Mouse (Mus musculus) granulocyte monocyte progenitor cell, adult 5-6 weeks (primary cell): ENCODE results near the gene Plcb1. TPM values are rescaled to one million over a fixed set of nuclear protein-coding genes. Genes with fewer than 3 reads are reported as not detected.
A peak's percentile ranks its signal among the peaks of the same experiment; 100 is the strongest.

Experiments
- ATAC-seq: replicated peaks from 2 replicates; pipeline ENCODE4 v1.8.0; 2016; ENCODE audit warnings: mild to moderate bottlenecking, moderate TSS enrichment, inconsistent platforms; ENCODE audit not compliant: poor library complexity, severe bottlenecking
- total RNA-seq, 2 experiments: library from RNA; stranded (forward) in 1 of 2; stranded (reverse) in 1 of 2; fragments of 200-712, 200-1000 nt in 1 of 2; fragments of >200 nt in 1 of 2; fragmentation: Nextera tagmentation in 1 of 2; gene quantifications; 2 replicates each; pipeline ENCODE4 v1.2.3; 2014 to 2017

Plcb1 gene
- total RNA-seq, 2 experiments from 2014 or later, result 7.9 to 8.2 TPM

DNA sequence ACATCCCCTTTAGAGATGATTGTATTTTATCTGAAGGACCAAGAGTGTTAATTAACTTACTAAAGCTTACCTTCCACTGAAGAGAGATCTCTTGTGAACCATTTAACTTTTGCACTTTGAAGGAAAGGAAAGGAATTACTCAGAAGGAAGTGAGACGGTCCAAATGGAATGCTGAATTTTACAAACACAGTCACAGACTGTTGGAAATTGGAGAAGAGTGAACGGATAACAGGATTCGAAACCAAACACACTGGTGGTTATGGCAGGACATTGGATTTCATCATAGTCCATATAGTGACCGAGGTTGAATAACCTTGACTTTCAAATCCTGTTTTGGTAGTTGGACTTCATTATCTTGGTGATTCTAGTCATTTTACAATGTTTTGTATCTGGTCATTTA, 688.2 kb downstream of the Plcb1 start:
- peak; percentile 96 for ATAC-seq

DNA sequence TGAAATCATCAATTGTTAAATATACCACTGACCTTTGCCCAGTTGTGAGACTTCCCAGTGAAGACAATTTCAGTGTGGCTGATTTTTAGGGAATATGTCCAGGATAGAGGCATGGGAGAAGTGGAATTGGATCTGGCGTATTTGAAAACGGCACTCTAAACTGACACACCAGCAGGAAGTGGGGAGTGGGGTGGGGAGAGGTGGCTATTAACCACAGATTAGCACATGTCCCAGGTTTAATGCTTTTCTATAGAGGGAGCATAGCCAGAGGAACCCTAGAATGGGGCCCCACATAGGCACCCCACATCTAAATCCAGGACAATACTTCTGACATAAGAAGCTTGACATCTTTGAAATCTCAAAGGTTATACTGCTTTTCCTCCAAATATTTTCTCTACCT, 699.4 kb downstream of the Plcb1 start:
- peak; percentile 79 for ATAC-seq

DNA sequence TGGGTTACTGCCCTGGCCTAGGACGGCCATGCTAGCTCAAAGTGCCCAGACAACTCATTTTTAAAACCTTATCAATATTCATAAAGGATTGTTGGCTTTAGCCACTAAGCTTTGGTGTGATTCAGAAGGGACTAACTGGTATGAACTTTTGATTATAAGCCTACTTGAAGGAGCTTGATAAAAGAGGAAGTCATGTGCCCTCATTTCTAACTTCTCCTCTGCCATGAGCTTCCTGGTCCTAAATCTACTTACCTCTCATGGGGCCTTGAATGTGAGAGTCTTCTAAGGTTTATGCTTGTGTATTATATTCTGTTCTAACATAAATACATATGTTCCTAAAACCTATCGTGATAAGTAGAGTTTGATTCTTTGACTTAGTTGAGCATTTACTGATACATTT, 702.4 kb downstream of the Plcb1 start:
- 0 out of 2 replicates have a peak, but pooled peaks have one; percentile 45 for ATAC-seq

DNA sequence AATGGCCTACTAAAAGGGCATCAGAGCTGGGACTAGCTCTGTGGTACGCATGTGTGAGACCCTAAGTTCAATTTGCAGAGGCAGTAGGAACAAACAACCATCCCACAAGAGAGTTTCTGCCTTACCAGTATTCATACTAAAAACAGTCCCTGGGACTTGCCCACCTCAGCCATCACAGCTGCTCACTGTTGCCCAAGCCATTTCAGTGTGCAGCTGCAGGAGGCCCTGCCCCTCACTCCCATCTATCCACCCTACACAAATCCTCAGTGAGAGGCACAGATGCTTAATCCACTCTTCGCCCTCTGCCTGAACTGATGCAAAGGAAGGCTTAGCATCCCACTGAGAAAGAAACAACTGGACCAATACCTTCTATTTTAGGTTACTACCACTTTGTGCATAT, 703.3 kb downstream of the Plcb1 start:
- no peak for ATAC-seq

DNA sequence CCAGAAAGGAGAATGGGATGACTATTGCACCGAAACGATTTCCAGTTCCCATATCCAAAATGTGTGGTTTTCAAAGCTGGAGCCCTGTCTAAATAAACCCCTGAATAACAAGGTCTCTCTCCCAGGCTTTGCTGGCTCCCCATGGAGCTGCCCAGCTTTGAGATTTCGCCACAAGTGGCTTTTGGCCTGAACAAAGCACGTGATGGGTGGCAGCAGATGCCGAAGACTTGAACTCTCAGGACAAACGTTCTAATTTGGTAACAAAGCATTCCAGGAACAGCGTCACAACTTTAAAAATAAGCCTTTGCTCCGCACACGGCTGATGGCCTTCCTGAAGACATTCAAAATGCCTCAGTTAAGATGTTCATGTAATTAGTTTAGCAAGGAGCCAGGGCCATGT, 706.9 kb downstream of the Plcb1 start:
- no peak for ATAC-seq

DNA sequence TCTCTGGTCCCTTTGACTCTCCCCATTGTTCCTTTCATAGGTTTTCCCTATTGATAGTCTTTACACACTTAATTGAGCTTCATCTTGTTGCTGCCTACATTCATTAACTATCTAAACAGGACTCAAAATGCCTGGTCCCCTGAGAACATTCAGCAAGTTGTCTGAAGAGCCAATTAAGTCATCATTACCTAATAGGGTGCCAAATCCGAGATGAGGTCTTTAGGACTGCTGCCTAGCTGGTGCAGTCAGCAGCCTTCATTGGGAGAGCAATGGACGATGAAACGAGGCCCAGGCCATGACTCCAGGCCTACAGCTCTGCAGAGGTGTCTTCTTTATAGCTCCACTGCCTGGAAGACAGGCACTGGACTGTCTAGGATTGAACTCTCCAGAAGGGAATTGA, 710.7 kb downstream of the Plcb1 start:
- ATAC-seq, result no peak

- no peak for ATAC-seq
Observed at GRCm38 (mm10) chr2:135497251-135497650, 711.4 kb downstream of the Plcb1 start.

- ATAC-seq, result no peak
Observed at GRCm38 (mm10) chr2:135500872-135501271, 715.0 kb downstream of the Plcb1 start.

- ATAC-seq, result peak; percentile 99
Observed at GRCm38 (mm10) chr2:135503328-135503997, 717.6 kb downstream of the Plcb1 start.

DNA sequence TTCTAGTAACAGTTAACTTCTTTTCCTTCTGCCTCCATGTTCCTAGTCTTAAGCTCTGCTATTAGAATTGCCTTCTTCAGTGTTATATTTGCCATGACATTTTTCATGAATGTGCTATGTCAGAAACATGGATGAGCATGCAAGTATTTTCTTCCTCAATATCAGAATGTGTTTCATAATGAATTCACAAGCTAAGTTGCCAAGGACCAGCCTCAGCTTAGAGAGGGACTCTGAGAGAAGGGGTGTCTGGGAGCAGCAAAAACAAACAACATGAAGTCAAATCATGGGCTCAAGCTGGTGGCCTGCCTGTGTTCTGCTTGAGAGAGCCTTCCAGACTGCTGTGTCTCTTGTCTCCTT, 718.1 kb downstream of the Plcb1 start:
- peak; percentile 74 for ATAC-seq

DNA sequence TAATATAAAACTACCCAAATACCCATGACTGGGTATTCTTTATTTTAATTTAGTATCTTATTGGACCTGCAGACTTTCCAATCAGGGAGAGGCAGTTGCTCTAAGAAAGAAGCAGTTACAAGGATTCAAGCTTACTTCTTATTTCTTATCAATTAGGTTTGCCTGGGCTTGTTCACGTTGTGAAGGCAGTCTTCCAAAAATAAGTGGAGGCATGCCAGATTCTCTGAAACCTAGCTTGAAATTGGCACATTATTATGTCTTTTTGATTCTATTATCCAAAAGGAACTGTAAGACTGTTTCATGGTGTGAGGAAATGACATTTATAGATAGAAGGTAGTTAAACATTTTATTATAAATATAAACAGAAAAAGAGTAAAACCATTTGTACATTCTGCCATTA, 721.2 kb downstream of the Plcb1 start:
- no peak for ATAC-seq

DNA sequence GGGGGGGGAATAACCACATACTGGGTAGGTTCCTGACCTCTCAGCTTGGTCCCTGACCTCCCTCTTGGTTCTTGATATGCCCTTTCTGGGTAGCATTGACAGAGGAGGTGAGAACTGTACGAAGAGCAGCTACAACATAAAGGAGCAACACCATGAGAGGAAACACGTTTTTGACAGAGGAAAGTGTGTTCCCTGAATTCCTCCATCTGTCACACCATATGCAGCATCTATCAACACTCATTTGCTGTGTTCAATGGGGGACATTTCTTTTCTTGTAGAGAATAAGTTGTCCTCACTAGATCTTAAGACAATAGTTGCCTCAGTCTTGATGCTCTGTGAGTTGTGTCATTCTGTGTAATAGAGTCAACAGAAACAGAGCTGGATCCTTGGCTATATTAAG, 733.1 kb downstream of the Plcb1 start:
- ATAC-seq, result no peak

Other genes starting within 250 kb of the Plcb1 start
- not detected in 2 replicates for gene Hao1, start 231.7 kb upstream of the Plcb1 start, total RNA-seq (2014; fragmentation: Nextera tagmentation)
- gene Hao1, start 231.7 kb upstream of the Plcb1 start, total RNA-seq (2017), result not detected in 2 replicates
- 75.2 and 80.9 TPM in 2 replicates for gene Tmx4, start 141.9 kb upstream of the Plcb1 start, total RNA-seq (2014; fragmentation: Nextera tagmentation)
- gene Tmx4, start 141.9 kb upstream of the Plcb1 start, total RNA-seq (2017), result 158 and 181 TPM in 2 replicates